Mouse (Mus musculus) heart, embryonic 11.5 days (tissue): ENCODE data around the gene BC017158. TPM values are rescaled to one million over a fixed set of nuclear protein-coding genes. Genes with fewer than 3 reads are reported as not detected.
A peak's percentile ranks its signal among the peaks of the same experiment; 100 is the strongest.

Experiments
- ATAC-seq: fragments of 200-750 bp; cut with Nextera tagmentation; replicated peaks from 2 replicates; pipeline ENCODE4 v1.8.0; 2017; ENCODE audit warnings: moderate library complexity; ENCODE audit not compliant: insufficient number of reproducible peaks, low FRiP score, low TSS enrichment
- H3K27ac ChIP-seq: fragments of 300-500 bp; sonication (generic); 2 replicates; pipeline ENCODE4 v1.5.1; 2014; ENCODE audit warnings: mild to moderate bottlenecking, low read depth, low read length
- H3K27me3 ChIP-seq: fragments of 300-500 bp; sonication (generic); 2 replicates; pipeline ENCODE4 v1.6.1; 2014; ENCODE audit warnings: mild to moderate bottlenecking, low read length, mixed read lengths; ENCODE audit not compliant: control insufficient read depth, insufficient read depth
- H3K36me3 ChIP-seq: fragments of 300-500 bp; sonication (generic); 2 replicates; pipeline ENCODE4 v1.6.1; 2014; ENCODE audit warnings: mild to moderate bottlenecking, low read length, moderate library complexity, mixed read lengths; ENCODE audit not compliant: control insufficient read depth, insufficient read depth
- H3K4me1 ChIP-seq: fragments of 300-500 bp; sonication (generic); 2 replicates; pipeline ENCODE4 v1.6.1; 2014; ENCODE audit warnings: low read length; ENCODE audit not compliant: control insufficient read depth, insufficient read depth
- H3K4me2 ChIP-seq: fragments of 300-500 bp; sonication (generic); 2 replicates; pipeline ENCODE4 v1.6.1; 2014; ENCODE audit warnings: mild to moderate bottlenecking, moderate library complexity
- H3K4me3 ChIP-seq: fragments of 300-500 bp; sonication (generic); 2 replicates; pipeline ENCODE4 v1.5.1; 2014; ENCODE audit warnings: low read depth, low read length
- H3K9ac ChIP-seq: fragments of 300-500 bp; sonication (generic); 2 replicates; pipeline ENCODE4 v1.6.1; 2014; ENCODE audit warnings: mild to moderate bottlenecking, low read depth, low read length, moderate library complexity
- H3K9me3 ChIP-seq: fragments of 300-500 bp; sonication (generic); replicated peaks from 2 replicates; pipeline ENCODE4 v1.6.1; 2016; ENCODE audit warnings: low read length; ENCODE audit not compliant: control insufficient read depth
- WGBS: fragments of 180-500 bp; shearing (Covaris S2); extraction: QIAGEN DNeasy Blood & Tissue Kit; methylation state at CpG from one replicate; pipeline ENCODE4 v1.1.7; 2014; ENCODE audit not compliant: insufficient replicate concordance; 5-methylcytosine and 5-hydroxymethylcytosine counted together
- polyA plus RNA-seq: library from polyadenylated mRNA; unstranded; fragments of >200 nt; fragmentation: Nextera tagmentation; extraction: Ambion mirVana; gene quantifications from 2 replicates; pipeline ENCODE4 v1.2.1, GENCODE M21; 2014

Gene BC017158
- polyA plus RNA-seq, 1 experiment from 2014 or later, result 18.2 TPM

DNA sequence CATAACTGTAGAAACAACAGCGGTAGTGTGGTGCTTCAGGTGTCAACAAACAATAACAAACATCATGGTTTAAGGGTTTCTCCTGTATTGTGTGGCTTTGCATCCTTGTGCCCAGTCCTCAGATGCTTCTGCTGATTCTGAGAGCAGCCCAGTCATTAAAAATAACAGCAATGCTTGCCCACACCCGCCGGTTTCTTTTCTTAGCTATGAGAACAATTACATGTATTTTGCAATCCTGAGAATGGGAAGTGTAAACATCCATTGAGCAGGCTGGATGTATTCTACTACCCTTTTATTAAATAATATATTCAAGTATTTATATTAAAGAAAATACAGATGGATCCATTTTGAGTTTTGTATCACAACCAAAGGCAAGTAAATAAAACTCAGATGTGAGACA, 4.2 kb upstream of the BC017158 start:
- no peak overlapping the region for H3K4me2 ChIP-seq
- H3K27ac ChIP-seq, result no peak overlapping the region
- 81% methylated on average over 3 of the region's 3 CpGs for WGBS

DNA sequence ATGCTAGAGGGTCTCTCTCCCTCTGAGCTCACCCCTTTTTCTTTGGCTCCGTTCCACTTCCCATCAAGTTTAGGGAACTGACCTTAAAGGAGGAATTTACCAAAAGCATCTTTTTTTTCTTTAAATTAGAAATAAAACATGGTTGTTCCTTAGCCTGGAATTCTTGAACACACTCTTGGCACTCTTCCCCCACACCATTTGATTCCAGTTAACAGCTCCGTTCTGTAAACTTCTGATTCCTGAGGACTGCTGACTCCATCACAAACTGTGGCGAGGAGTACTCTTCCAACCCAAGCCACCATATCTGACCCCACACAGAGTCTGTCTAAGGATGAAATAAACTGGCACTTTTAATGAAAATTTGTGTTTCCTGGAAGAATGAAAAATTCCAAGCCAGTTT, 3.0 kb upstream of the BC017158 start:
- no peak overlapping the region for H3K4me3 ChIP-seq
- H3K4me1 ChIP-seq, result peaks cover 9% of the 10 kb centered on the region; the same call in 1 of the 2 replicates
- H3K27ac ChIP-seq, result no peak overlapping the region
- no peak for ATAC-seq
- 77% methylated on average over 3 of the region's 3 CpGs for whole genome bisulfite sequencing
- H3K9me3 ChIP-seq, result no peaks in the 10 kb centered on the region
- no peak overlapping the region for H3K4me2 ChIP-seq
- H3K36me3 ChIP-seq, result no peaks in the 10 kb centered on the region
- H3K27me3 ChIP-seq, result no peaks in the 10 kb centered on the region; the same call in 1 of the 2 replicates
- H3K9ac ChIP-seq, result no peak overlapping the region

More for the DNA sequence above, 4.2 kb upstream of the BC017158 start:
- H3K9me3 ChIP-seq, result no peaks in the 10 kb centered on the region
- H3K36me3 ChIP-seq, result no peaks in the 10 kb centered on the region
- no peaks in the 10 kb centered on the region; the same call in 1 of the 2 replicates for H3K27me3 ChIP-seq
- no peak overlapping the region for H3K4me3 ChIP-seq
- no peak for ATAC-seq
- peaks cover 3% of the 10 kb centered on the region; the same call in 1 of the 2 replicates for H3K4me1 ChIP-seq
- no peak overlapping the region for H3K9ac ChIP-seq

DNA sequence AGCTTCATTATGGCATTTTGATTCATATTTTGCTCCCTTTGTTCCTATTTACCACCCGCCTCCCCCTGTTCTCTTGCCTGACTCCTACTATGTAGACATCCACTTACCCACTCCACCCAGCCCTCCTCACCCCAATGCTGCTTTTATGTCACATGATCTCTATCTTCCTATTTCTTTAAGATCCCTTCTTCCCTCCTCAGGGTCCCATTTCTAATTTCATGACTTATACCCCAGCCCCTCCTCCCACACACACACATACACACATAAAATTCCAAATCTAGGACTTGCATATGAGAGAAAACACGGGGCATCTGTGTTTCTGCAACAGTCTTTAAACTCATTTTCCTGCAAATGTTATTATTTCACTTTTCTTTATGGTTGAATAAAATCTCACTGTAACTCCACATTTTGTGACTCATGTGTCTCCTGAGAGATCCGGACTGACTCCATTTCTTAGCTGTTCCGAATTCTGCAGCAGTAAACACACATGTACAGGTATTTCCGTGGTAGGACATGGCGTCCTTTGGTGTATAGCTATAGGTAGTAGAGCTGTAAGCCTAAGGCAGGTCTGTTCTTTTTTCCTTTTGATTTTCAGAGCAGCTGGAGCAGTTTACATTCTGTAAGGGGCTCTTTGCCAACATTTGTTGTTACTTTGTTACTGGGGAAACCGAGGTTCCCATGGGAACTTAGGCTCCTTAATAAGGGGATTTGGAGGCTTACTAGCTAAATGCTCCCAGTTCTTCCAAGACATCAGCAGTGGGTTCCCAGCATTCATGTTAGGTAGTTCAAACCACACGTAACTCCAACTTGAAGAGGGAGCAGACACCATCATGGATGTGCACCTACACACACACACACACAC, 742 bp upstream of the BC017158 start:
- peak overlapping the region; percentile 77 for H3K4me2 ChIP-seq
- H3K9me3 ChIP-seq, result no peaks in the 10 kb centered on the region
- peak overlapping the region; percentile 76 for H3K4me3 ChIP-seq
- no peak overlapping the region for H3K27ac ChIP-seq
- H3K27me3 ChIP-seq, result no peaks in the 10 kb centered on the region; the same call in 1 of the 2 replicates
- no peaks in the 10 kb centered on the region for H3K36me3 ChIP-seq
- peaks cover 9% of the 10 kb centered on the region; the same call in 1 of the 2 replicates for H3K4me1 ChIP-seq
- peak overlapping the region; percentile 83 for H3K9ac ChIP-seq
- WGBS, result 83% methylated on average over 8 of the region's 8 CpGs
- ATAC-seq, result no peak

DNA sequence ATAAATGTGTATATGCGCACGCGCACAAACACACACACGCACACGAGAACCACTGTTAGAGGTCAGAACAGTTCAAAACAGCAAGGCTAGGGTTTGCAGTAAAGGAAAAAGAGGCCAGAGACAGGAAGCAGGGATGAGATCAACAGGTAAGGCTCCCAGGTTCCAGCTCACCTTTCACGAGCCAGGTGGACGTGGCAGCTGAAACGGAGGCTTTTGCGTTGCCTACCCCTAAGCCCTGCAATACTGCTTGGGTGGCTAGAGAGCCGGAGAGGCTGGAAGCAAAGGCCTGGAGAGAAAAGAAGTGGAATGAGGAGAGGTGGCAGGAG, 716 bp downstream of the BC017158 start:
- Histone ChIP-seq H3K4me3 (peak overlapping the region; percentile 76), H3K27me3 (no peaks in the 10 kb centered on the region), H3K9me3 (no peaks in the 10 kb centered on the region), H3K9ac (peak overlapping the region; percentile 83), H3K4me2 (peak overlapping the region; percentile 77), H3K27ac (0 out of 2 replicates have a peak overlapping the region, but pooled peaks have one; percentile 50), H3K4me1 (peaks cover 9% of the 10 kb centered on the region; the same call in 1 of the 2 replicates), H3K36me3 (no peaks in the 10 kb centered on the region)
- 37% methylated on average over 10 of the region's 10 CpGs for WGBS
- peak; percentile 20; the same call in 1 of the 2 replicates for ATAC-seq

- H3K4me3 ChIP-seq, result no peak overlapping the region
- H3K36me3 ChIP-seq, result no peaks in the 10 kb centered on the region
- peaks cover 9% of the 10 kb centered on the region; the same call in 1 of the 2 replicates for H3K4me1 ChIP-seq
- no peak overlapping the region for H3K27ac ChIP-seq
- H3K9ac ChIP-seq, result no peak overlapping the region
- H3K4me2 ChIP-seq, result peak overlapping the region; percentile 77
- 56% methylated on average over 3 of the region's 3 CpGs for WGBS
- no peaks in the 10 kb centered on the region for H3K27me3 ChIP-seq
- H3K9me3 ChIP-seq, result no peaks in the 10 kb centered on the region
- no peak; the same call in 1 of the 2 replicates for ATAC-seq
Measured at GRCm38 (mm10) chr7:128296514-128296913, 1.5 kb downstream of the BC017158 start.

DNA sequence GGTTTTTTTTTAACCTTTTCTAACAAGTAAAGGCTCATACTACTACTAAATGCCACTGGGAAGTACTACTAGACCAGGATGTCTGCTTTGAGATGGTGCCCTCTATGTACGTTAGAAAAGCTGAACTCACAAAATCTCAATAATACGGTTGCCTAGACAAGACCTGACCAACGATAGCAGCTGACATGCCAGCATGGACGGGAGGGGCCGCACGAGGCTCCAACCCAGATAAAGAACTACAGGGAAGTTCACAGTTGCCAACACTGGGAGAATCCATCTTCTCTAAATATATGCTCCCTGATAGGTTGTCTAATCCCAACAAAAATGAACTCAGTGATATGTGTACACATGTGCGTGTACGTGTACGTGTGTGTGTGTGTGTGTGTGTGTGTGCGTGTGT, 3.2 kb downstream of the BC017158 start:
- Histone ChIP-seq H3K27me3 (no peaks in the 10 kb centered on the region), H3K27ac (no peak overlapping the region), H3K4me3 (no peak overlapping the region), H3K4me2 (no peak overlapping the region), H3K36me3 (no peaks in the 10 kb centered on the region), H3K4me1 (peaks cover 9% of the 10 kb centered on the region; the same call in 1 of the 2 replicates), H3K9ac (no peak overlapping the region), H3K9me3 (no peaks in the 10 kb centered on the region)
- 82% methylated on average over 10 of the region's 10 CpGs for WGBS
- no peak for ATAC-seq

DNA sequence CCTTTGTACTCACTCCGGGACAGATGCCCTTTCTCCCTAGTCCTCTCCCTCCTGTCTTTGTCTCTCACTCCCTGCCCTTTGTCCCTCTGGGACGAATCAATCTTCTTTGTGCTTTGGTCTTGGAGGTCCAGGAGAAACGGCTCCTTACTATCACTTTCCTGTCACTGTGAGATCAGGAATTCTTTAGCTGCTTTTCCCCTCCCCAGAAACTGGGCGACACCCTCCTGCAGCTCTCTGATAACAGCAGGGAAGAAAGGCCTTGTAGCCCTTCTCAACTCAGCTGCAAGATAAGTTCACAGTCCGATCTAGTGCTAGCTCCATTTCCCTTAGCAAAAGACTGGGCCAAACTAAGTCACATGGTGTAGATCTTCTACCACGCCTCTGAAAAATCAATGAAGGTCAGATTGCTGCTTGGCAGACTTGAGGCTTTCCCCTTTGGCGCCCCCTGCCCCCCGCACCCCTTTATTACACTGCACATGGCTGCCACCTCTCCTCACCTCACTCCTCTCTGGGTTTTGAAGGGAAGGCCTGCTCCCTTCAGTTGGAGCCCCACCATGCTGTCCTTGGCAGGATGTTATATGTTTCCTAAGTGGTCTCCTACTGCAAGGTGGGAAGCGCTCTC, 8.9 kb downstream of the BC017158 start:
- Histone ChIP-seq H3K9ac (peak overlapping the region; percentile 52), H3K36me3 (peaks cover 6% of the 10 kb centered on the region; the same call in 1 of the 2 replicates), H3K4me1 (peaks cover 18% of the 10 kb centered on the region), H3K4me2 (peak overlapping the region; percentile 45), H3K4me3 (0 out of 2 replicates have a peak overlapping the region, but pooled peaks have one; percentile 8), H3K9me3 (no peaks in the 10 kb centered on the region), H3K27ac (peak overlapping the region; percentile 80), H3K27me3 (no peaks in the 10 kb centered on the region)
- 14% methylated on average over 9 of the region's 9 CpGs for WGBS
- ATAC-seq, result peak; percentile 92

GRCm38 (mm10) chr7:128285060-128285459, 12.9 kb downstream of the BC017158 start:
- H3K27ac ChIP-seq, result no peak overlapping the region
- 84% methylated on average over 8 of the region's 8 CpGs for WGBS
- H3K4me3 ChIP-seq, result no peak overlapping the region
- H3K4me1 ChIP-seq, result peaks cover 30% of the 10 kb centered on the region
- H3K9ac ChIP-seq, result no peak overlapping the region
- H3K27me3 ChIP-seq, result no peaks in the 10 kb centered on the region
- H3K36me3 ChIP-seq, result peaks cover 6% of the 10 kb centered on the region; the same call in 1 of the 2 replicates
- no peak overlapping the region for H3K4me2 ChIP-seq
- no peaks in the 10 kb centered on the region for H3K9me3 ChIP-seq
- ATAC-seq, result no peak
